Mouse (Mus musculus) neural tube, embryonic 13.5 days (tissue): ENCODE results near the gene Coq6. TPM values are rescaled to one million over a fixed set of nuclear protein-coding genes. Genes with fewer than 3 reads are reported as not detected.
"Not testable (repeated sequence)": the region's sequence is repeated elsewhere in the genome, so short reads cannot be mapped to it uniquely, and the experiment has no call there.

Source experiments
- ATAC-seq: fragments of 200-750 bp; cut with Nextera tagmentation; 2 replicates; pipeline ENCODE4 v1.8.0; 2017; ENCODE audit warnings: low read depth, mild to moderate bottlenecking, moderate TSS enrichment, moderate library complexity
- H3K27ac ChIP-seq: fragments of 300-500 bp; sonication (generic); replicated peaks from 2 replicates; pipeline ENCODE4 v1.5.1; 2015; ENCODE audit warnings: moderate library complexity, mild to moderate bottlenecking, inconsistent platforms
- H3K27me3 ChIP-seq: fragments of 300-500 bp; sonication (generic); 2 replicates; pipeline ENCODE4 v1.6.1; 2015; ENCODE audit warnings: mild to moderate bottlenecking, inconsistent platforms
- H3K36me3 ChIP-seq: fragments of 300-500 bp; sonication (generic); 2 replicates; pipeline ENCODE4 v1.6.1; 2015; ENCODE audit warnings: mild to moderate bottlenecking, inconsistent platforms
- H3K4me1 ChIP-seq: fragments of 300-500 bp; sonication (generic); replicated peaks from 2 replicates; pipeline ENCODE4 v1.6.1; 2015; ENCODE audit warnings: inconsistent platforms
- H3K4me2 ChIP-seq: fragments of 300-500 bp; sonication (generic); 2 replicates; pipeline ENCODE4 v1.6.1; 2015; ENCODE audit warnings: inconsistent platforms, mild to moderate bottlenecking, moderate library complexity
- H3K4me3 ChIP-seq: fragments of 300-500 bp; sonication (generic); 2 replicates; pipeline ENCODE4 v1.5.1; 2015; ENCODE audit warnings: mild to moderate bottlenecking, inconsistent platforms
- H3K9ac ChIP-seq: fragments of 300-500 bp; sonication (generic); 2 replicates; pipeline ENCODE4 v1.6.1; 2015; ENCODE audit warnings: moderate library complexity, mild to moderate bottlenecking, inconsistent platforms
- H3K9me3 ChIP-seq: fragments of 300-500 bp; sonication (generic); 2 replicates; pipeline ENCODE4 v1.6.1; 2016; ENCODE audit warnings: inconsistent platforms
- WGBS: fragments of 180-500 bp; shearing (Covaris S2); methylation state at CpG from one replicate; pipeline ENCODE4 v1.1.7; 2015; 5-methylcytosine and 5-hydroxymethylcytosine counted together
- polyA plus RNA-seq: library from polyadenylated mRNA; unstranded; fragments of >200 nt; fragmentation: Nextera tagmentation; extraction: Ambion mirVana; gene quantifications from 2 replicates; pipeline ENCODE4 v1.2.1, GENCODE M21; 2015

The Coq6 gene
- polyA plus RNA-seq, result 39.4 and 41.3 TPM in 2 replicates

GRCm38 (mm10) chr12:84361555-84362489 lies at the start of gene Coq6, which contains the start of gene Fam161b:
Gene Coq6 (plus strand): TSS chr12:84361657.
Gene Fam161b (minus strand): TSS chr12:84361833.
- Histone ChIP-seq H3K4me2 (peak within 1 kb of the TSS; percentile 92), H3K27me3 (no peaks in the 10 kb centered on the region), H3K9ac (peak within 1 kb of the TSS; percentile 91), H3K4me1 (peaks cover 24% of the 10 kb centered on the region), H3K27ac (peak within 1 kb of the TSS; percentile 77), H3K36me3 (peaks cover 9% of the 10 kb centered on the region), H3K9me3 (no peaks in the 10 kb centered on the region), H3K4me3 (peak within 1 kb of the TSS; percentile 97)
- WGBS, result under 1% methylated on average over 51 of the region's 51 CpGs
- peak; percentile 99 for ATAC-seq

GRCm38 (mm10) chr12:84316006-84316405 lies 45.5 kb upstream of the Coq6 start:
- no peak for ATAC-seq
- H3K4me2 ChIP-seq, result peak overlapping the region; percentile 80
- peak overlapping the region; percentile 95 for H3K27ac ChIP-seq

GRCm38 (mm10) chr12:84316721-84317621 lies 44.5 kb upstream of the Coq6 start, which contains the start of gene Zfp410:
Gene Zfp410 (plus strand): TSS chr12:84316852.
- peak within 1 kb of the TSS; percentile 87 for H3K4me3 ChIP-seq
- H3K9me3 ChIP-seq, result no peaks in the 10 kb centered on the region
- under 1% methylated on average over 77 of the region's 77 CpGs for WGBS
- H3K4me1 ChIP-seq, result peaks cover 40% of the 10 kb centered on the region
- peak within 1 kb of the TSS; percentile 95 for H3K27ac ChIP-seq
- peak; percentile 94 for ATAC-seq
- no peaks in the 10 kb centered on the region for H3K27me3 ChIP-seq
- no peaks in the 10 kb centered on the region for H3K36me3 ChIP-seq
- H3K9ac ChIP-seq, result peak within 1 kb of the TSS; percentile 96
- H3K4me2 ChIP-seq, result peak within 1 kb of the TSS; percentile 80

More at GRCm38 (mm10) chr12:84316006-84316405, 45.5 kb upstream of the Coq6 start:
- 46% methylated on average over 7 of the region's 7 CpGs for WGBS
- H3K4me1 ChIP-seq, result peaks cover 37% of the 10 kb centered on the region
- no peaks in the 10 kb centered on the region for H3K36me3 ChIP-seq
- H3K9me3 ChIP-seq, result no peaks in the 10 kb centered on the region
- H3K4me3 ChIP-seq, result peak overlapping the region; percentile 87
- peak overlapping the region; percentile 96 for H3K9ac ChIP-seq
- H3K27me3 ChIP-seq, result no peaks in the 10 kb centered on the region

- ATAC-seq, result no peak
- Histone ChIP-seq H3K9me3 (no peaks in the 10 kb centered on the region), H3K27ac (no peak overlapping the region), H3K4me1 (no peaks in the 10 kb centered on the region), H3K36me3 (peaks cover 70% of the 10 kb centered on the region), H3K4me2 (no peak overlapping the region), H3K9ac (no peak overlapping the region), H3K27me3 (no peaks in the 10 kb centered on the region), H3K4me3 (no peak overlapping the region)
- 93% methylated on average over 4 of the region's 4 CpGs for WGBS
These were observed 34.3 kb upstream of the Coq6 start for GRCm38 (mm10) chr12:84327111-84327512.

GRCm38 (mm10) chr12:84336963-84337625 lies 24.4 kb upstream of the Coq6 start:
- no peak for ATAC-seq
- Histone ChIP-seq H3K27me3 (no peaks in the 10 kb centered on the region), H3K4me3 (no peak overlapping the region), H3K27ac (no peak overlapping the region), H3K4me1 (no peaks in the 10 kb centered on the region), H3K4me2 (no peak overlapping the region), H3K9me3 (no peaks in the 10 kb centered on the region), H3K9ac (no peak overlapping the region), H3K36me3 (peaks cover 92% of the 10 kb centered on the region)
- 90% methylated on average over 11 of the region's 11 CpGs for WGBS

- peaks cover 95% of the 10 kb centered on the region for H3K36me3 ChIP-seq
- H3K27ac ChIP-seq, result no peak overlapping the region
- H3K4me3 ChIP-seq, result no peak overlapping the region
- H3K4me2 ChIP-seq, result no peak overlapping the region
- WGBS, result 53% methylated on average over 2 of the region's 2 CpGs
- no peaks in the 10 kb centered on the region for H3K27me3 ChIP-seq
- no peak overlapping the region for H3K9ac ChIP-seq
- ATAC-seq, result no peak
- peaks cover 8% of the 10 kb centered on the region; the same call in 1 of the 2 replicates for H3K4me1 ChIP-seq
- H3K9me3 ChIP-seq, result no peaks in the 10 kb centered on the region
These were observed 14.3 kb upstream of the Coq6 start for GRCm38 (mm10) chr12:84347192-84347591.

- 94% methylated on average over 2 of the region's 2 CpGs for WGBS
These were observed 2.8 kb upstream of the Coq6 start for GRCm38 (mm10) chr12:84358699-84359098.

GRCm38 (mm10) chr12:84362872-84363271 lies 1.4 kb downstream of the Coq6 start:
- no peak for ATAC-seq
- Histone ChIP-seq H3K9ac (peak overlapping the region; percentile 91; the same call in 1 of the 2 replicates), H3K36me3 (peaks cover 11% of the 10 kb centered on the region), H3K27ac (no peak overlapping the region), H3K27me3 (no peaks in the 10 kb centered on the region), H3K4me1 (peaks cover 24% of the 10 kb centered on the region), H3K4me2 (peak overlapping the region; percentile 92), H3K4me3 (peak overlapping the region; percentile 97), H3K9me3 (no peaks in the 10 kb centered on the region)
- 67% methylated on average over 2 of the region's 2 CpGs for WGBS

More at GRCm38 (mm10) chr12:84358699-84359098, 2.8 kb upstream of the Coq6 start:
- not testable (repeated sequence) for H3K4me2 ChIP-seq, H3K9ac ChIP-seq, ATAC-seq, H3K27ac ChIP-seq, H3K27me3 ChIP-seq, H3K4me3 ChIP-seq, H3K9me3 ChIP-seq
- H3K36me3 ChIP-seq, result peaks cover 39% of the 10 kb centered on the region
- H3K4me1 ChIP-seq, result peaks cover 24% of the 10 kb centered on the region

- peaks cover 25% of the 10 kb centered on the region for H3K36me3 ChIP-seq
- peaks cover 24% of the 10 kb centered on the region for H3K4me1 ChIP-seq
- no peaks in the 10 kb centered on the region for H3K9me3 ChIP-seq
- no peak overlapping the region for H3K4me3 ChIP-seq
- H3K9ac ChIP-seq, result no peak overlapping the region
- no peak for ATAC-seq
- H3K27me3 ChIP-seq, result no peaks in the 10 kb centered on the region
- 78% methylated on average over 9 of the region's 9 CpGs for WGBS
- H3K4me2 ChIP-seq, result no peak overlapping the region
- H3K27ac ChIP-seq, result no peak overlapping the region
These were observed 2.8 kb downstream of the Coq6 start for GRCm38 (mm10) chr12:84364291-84364690.

GRCm38 (mm10) chr12:84365137-84365536 lies 3.7 kb downstream of the Coq6 start:
- WGBS, result 97% methylated on average over 6 of the region's 6 CpGs
- H3K9me3 ChIP-seq, result no peaks in the 10 kb centered on the region
- H3K9ac ChIP-seq, result no peak overlapping the region
- peaks cover 33% of the 10 kb centered on the region for H3K36me3 ChIP-seq
- no peak overlapping the region for H3K4me2 ChIP-seq
- H3K27me3 ChIP-seq, result no peaks in the 10 kb centered on the region
- H3K4me3 ChIP-seq, result no peak overlapping the region
- no peak overlapping the region for H3K27ac ChIP-seq
- peaks cover 24% of the 10 kb centered on the region for H3K4me1 ChIP-seq
- no peak for ATAC-seq

- 62% methylated on average over 9 of the region's 9 CpGs for WGBS
- H3K9ac ChIP-seq, result no peak overlapping the region
- H3K4me1 ChIP-seq, result peaks cover 13% of the 10 kb centered on the region
- no peak overlapping the region for H3K27ac ChIP-seq
- no peak for ATAC-seq
- no peak overlapping the region for H3K4me2 ChIP-seq
- no peaks in the 10 kb centered on the region for H3K9me3 ChIP-seq
- H3K4me3 ChIP-seq, result no peak overlapping the region
- peaks cover 52% of the 10 kb centered on the region for H3K36me3 ChIP-seq
- H3K27me3 ChIP-seq, result no peaks in the 10 kb centered on the region
These were observed 5.5 kb downstream of the Coq6 start for GRCm38 (mm10) chr12:84366971-84367370.
